Mouse (Mus musculus) MEL (cell line): ENCODE data around the gene Mrpl22. TPM values are rescaled to one million over a fixed set of nuclear protein-coding genes. Genes with fewer than 3 reads are reported as not detected.

ENCODE experiments used
- DNase-seq: peaks from one replicate; pipeline ENCODE4 v3.0.0; 2011; ENCODE audit warnings: low read depth, low spot score
- H3K27ac ChIP-seq: 2 replicates; pipeline ENCODE4 v1.5.1; 2012; ENCODE audit warnings: low read depth, mild to moderate bottlenecking, control low read depth, low read length, moderate library complexity; ENCODE audit not compliant: control insufficient read depth
- H3K27me3 ChIP-seq, 2 experiments: fragments of 150-350 bp in 1 of 2; sonication (generic) in 1 of 2; 2 replicates each; pipeline ENCODE4 v1.6.1; 2012; ENCODE audit warnings: low read length in 2 of 2, mild to moderate bottlenecking in 2 of 2, improper control_type of control experiment in 1 of 2, moderate library complexity in 1 of 2; ENCODE audit not compliant: insufficient read depth in 2 of 2, control insufficient read depth in 1 of 2
- H3K36me3 ChIP-seq, 2 experiments: 2 replicates each; pipeline ENCODE4 v1.6.1; 2012 to 2014; ENCODE audit warnings: low read length in 2 of 2, improper control_type of control experiment in 1 of 2, inconsistent platforms in 1 of 2, mild to moderate bottlenecking in 1 of 2; ENCODE audit not compliant: insufficient read depth in 2 of 2, control insufficient read depth in 1 of 2
- H3K4me1 ChIP-seq, 2 experiments: fragments of 150-350 bp in 1 of 2; sonication (generic) in 1 of 2; 2 replicates each; pipeline ENCODE4 v1.6.1; 2012; ENCODE audit warnings: low read length in 2 of 2, improper control_type of control experiment in 1 of 2, mild to moderate bottlenecking in 1 of 2; ENCODE audit not compliant: insufficient read depth in 2 of 2, control insufficient read depth in 1 of 2
- H3K4me3 ChIP-seq, 2 experiments: fragments of 150-350 bp in 1 of 2; sonication (generic) in 1 of 2; 2 replicates each; pipeline ENCODE4 v1.5.1; 2012; ENCODE audit warnings: low read depth in 2 of 2, low read length in 2 of 2, mild to moderate bottlenecking in 2 of 2, moderate library complexity in 2 of 2, control low read depth in 1 of 2, improper control_type of control experiment in 1 of 2; ENCODE audit not compliant: control insufficient read depth in 1 of 2, insufficient read depth in 1 of 2
- H3K79me2 ChIP-seq: 2 replicates; pipeline ENCODE4 v1.6.1; 2012; ENCODE audit warnings: mild to moderate bottlenecking, low read length, moderate library complexity; ENCODE audit not compliant: control insufficient read depth, poor library complexity, insufficient read depth
- H3K9ac ChIP-seq: 2 replicates; pipeline ENCODE4 v1.6.1; 2012; ENCODE audit warnings: low read depth, mild to moderate bottlenecking, control low read depth, low read length, moderate library complexity; ENCODE audit not compliant: control insufficient read depth, poor library complexity, severe bottlenecking
- H3K9me3 ChIP-seq: fragments of 150-350 bp; sonication (generic); replicated peaks from 2 replicates; pipeline ENCODE4 v1.6.1; 2012; ENCODE audit warnings: mild to moderate bottlenecking, low read length, improper control_type of control experiment, moderate library complexity; ENCODE audit not compliant: insufficient read depth
- BHLHE40 ChIP-seq: IDR thresholded peaks from 2 replicates; pipeline ENCODE4 v1.6.1; 2012; ENCODE audit warnings: low read depth, mild to moderate bottlenecking, inconsistent platforms, low read length, improper control_type of control experiment, borderline replicate concordance
- CHD1 ChIP-seq: IDR thresholded peaks from 2 replicates; pipeline ENCODE4 v1.6.1; 2012; ENCODE audit warnings: low read depth, mild to moderate bottlenecking, inconsistent platforms, low read length, improper control_type of control experiment
- CHD2 ChIP-seq: IDR thresholded peaks from 2 replicates; pipeline ENCODE4 v1.6.1; 2011; ENCODE audit warnings: low read length, improper control_type of control experiment
- ELF1 ChIP-seq: IDR thresholded peaks from 2 replicates; pipeline ENCODE4 v1.6.1; 2014; ENCODE audit warnings: low read depth, mild to moderate bottlenecking, inconsistent platforms, low read length, improper control_type of control experiment, moderate library complexity
- EP300 ChIP-seq, 2 experiments: IDR thresholded peaks; 2 replicates each; pipeline ENCODE4 v1.6.1; 2011; ENCODE audit warnings: improper control_type of control experiment in 2 of 2, low read length in 2 of 2, low read depth in 1 of 2, mild to moderate bottlenecking in 1 of 2
- ETS1 ChIP-seq: IDR thresholded peaks from 2 replicates; pipeline ENCODE4 v1.6.1; 2012; ENCODE audit warnings: low read depth, mild to moderate bottlenecking, inconsistent platforms, low read length, improper control_type of control experiment, moderate library complexity
- GABPA ChIP-seq: IDR thresholded peaks from 2 replicates; pipeline ENCODE4 v1.6.1; 2012; ENCODE audit warnings: low read depth, mild to moderate bottlenecking, inconsistent platforms, low read length, improper control_type of control experiment, moderate library complexity
- GATA1 ChIP-seq: IDR thresholded peaks from 2 replicates; pipeline ENCODE4 v1.6.1; 2011; ENCODE audit warnings: low read depth, low read length, improper control_type of control experiment
- HCFC1 ChIP-seq: IDR thresholded peaks from 2 replicates; pipeline ENCODE4 v1.6.1; 2012; ENCODE audit warnings: low read depth, mild to moderate bottlenecking, inconsistent platforms, low read length, improper control_type of control experiment, moderate library complexity
- MAFK ChIP-seq: IDR thresholded peaks from 2 replicates; pipeline ENCODE4 v1.6.1; 2011; ENCODE audit warnings: low read depth, mild to moderate bottlenecking, low read length, improper control_type of control experiment, borderline replicate concordance
- MAX ChIP-seq: IDR thresholded peaks from 2 replicates; pipeline ENCODE4 v1.6.1; 2011; ENCODE audit warnings: low read length, improper control_type of control experiment
- MAZ ChIP-seq: IDR thresholded peaks from 2 replicates; pipeline ENCODE4 v1.6.1; 2012; ENCODE audit warnings: low read depth, mild to moderate bottlenecking, inconsistent platforms, low read length, improper control_type of control experiment
- MEF2A ChIP-seq: IDR thresholded peaks from 2 replicates; pipeline ENCODE4 v1.6.1; 2014; ENCODE audit warnings: low read depth, mild to moderate bottlenecking, inconsistent platforms, low read length, improper control_type of control experiment; ENCODE audit not compliant: poor library complexity, insufficient replicate concordance, severe bottlenecking; ENCODE audit errors: extremely low read depth
- MXI1 ChIP-seq: IDR thresholded peaks from 2 replicates; pipeline ENCODE4 v1.6.1; 2011; ENCODE audit warnings: mild to moderate bottlenecking, low read depth, low read length, improper control_type of control experiment
- MYB ChIP-seq: IDR thresholded peaks from 2 replicates; pipeline ENCODE4 v1.6.1; 2011; ENCODE audit warnings: mild to moderate bottlenecking, low read depth, low read length, improper control_type of control experiment
- MYC ChIP-seq: IDR thresholded peaks from 2 replicates; pipeline ENCODE4 v1.6.1; 2011; ENCODE audit warnings: low read depth, mild to moderate bottlenecking, low read length, improper control_type of control experiment, moderate library complexity
- NELFE ChIP-seq: IDR thresholded peaks from 2 replicates; pipeline ENCODE4 v1.6.1; 2011; ENCODE audit warnings: low read depth, low read length, improper control_type of control experiment
- NRF1 ChIP-seq: IDR thresholded peaks from 2 replicates; pipeline ENCODE4 v1.6.1; 2014; ENCODE audit warnings: low read depth, mild to moderate bottlenecking, inconsistent platforms, low read length, improper control_type of control experiment, moderate library complexity; ENCODE audit not compliant: poor library complexity, insufficient read depth, severe bottlenecking
- POLR2A ChIP-seq, 2 experiments: IDR thresholded peaks; 2 replicates each; pipeline ENCODE4 v1.6.1; 2011 to 2012; ENCODE audit warnings: low read length in 2 of 2, mild to moderate bottlenecking in 2 of 2, control low read depth in 1 of 2, improper control_type of control experiment in 1 of 2, low read depth in 1 of 2, moderate library complexity in 1 of 2; ENCODE audit not compliant: control insufficient read depth in 1 of 2, insufficient read depth in 1 of 2, poor library complexity in 1 of 2
- POLR2AphosphoS2 ChIP-seq: IDR thresholded peaks from 2 replicates; pipeline ENCODE4 v1.6.1; 2011; ENCODE audit warnings: low read length, improper control_type of control experiment
- POLR2AphosphoS5 ChIP-seq: IDR thresholded peaks from 2 replicates; pipeline ENCODE4 v1.6.1; 2012; ENCODE audit warnings: low read depth, borderline replicate concordance, mild to moderate bottlenecking, inconsistent platforms, low read length, moderate library complexity, mixed read lengths
- RAD21 ChIP-seq: IDR thresholded peaks from 2 replicates; pipeline ENCODE4 v1.6.1; 2011; ENCODE audit warnings: mild to moderate bottlenecking, low read depth, low read length, improper control_type of control experiment
- SIN3A ChIP-seq: IDR thresholded peaks from 2 replicates; pipeline ENCODE4 v1.6.1; 2012; ENCODE audit warnings: low read length, improper control_type of control experiment, inconsistent platforms
- SMC3 ChIP-seq: IDR thresholded peaks from 2 replicates; pipeline ENCODE4 v1.6.1; 2011; ENCODE audit warnings: low read depth, low read length, improper control_type of control experiment
- TBP ChIP-seq: IDR thresholded peaks from 2 replicates; pipeline ENCODE4 v1.8.0; 2011; ENCODE audit warnings: low read depth, low read length, improper control_type of control experiment
- TCF12 ChIP-seq: IDR thresholded peaks from 2 replicates; pipeline ENCODE4 v1.6.1; 2014; ENCODE audit warnings: low read depth, mild to moderate bottlenecking, inconsistent platforms, low read length, improper control_type of control experiment, moderate library complexity
- USF2 ChIP-seq, 2 experiments: IDR thresholded peaks; 2 replicates each; pipeline ENCODE4 v1.6.1; 2011 to 2012; ENCODE audit warnings: improper control_type of control experiment in 2 of 2, low read length in 2 of 2, borderline replicate concordance in 1 of 2, inconsistent platforms in 1 of 2, low read depth in 1 of 2, mild to moderate bottlenecking in 1 of 2; ENCODE audit not compliant: insufficient read depth in 1 of 2
- ZC3H11A ChIP-seq: IDR thresholded peaks from 2 replicates; pipeline ENCODE4 v1.6.1; 2012; ENCODE audit warnings: low read depth, mild to moderate bottlenecking, inconsistent platforms, low read length, improper control_type of control experiment
- polyA plus RNA-seq, 2 experiments: library from polyadenylated mRNA; stranded (reverse) in 1 of 2; unstranded in 1 of 2; fragments of >175 nt in 1 of 2; fragments of >200 nt in 1 of 2; gene quantifications; 2 replicates each; pipeline versions ENCODE4 v1.2.1 to v1.2.4; 2012; ENCODE audit warnings: low replicate concordance in 2 of 2, low read depth in 1 of 2; ENCODE audit not compliant: insufficient read length in 2 of 2, insufficient read depth in 1 of 2, missing spikeins in 1 of 2
- total RNA-seq: library from RNA; depleted of rRNA; stranded (reverse); fragments of 300-350 nt; gene quantifications from 2 replicates; pipeline ENCODE4 v1.2.3, GENCODE M21; 2012

Gene Mrpl22
- total and polyA plus RNA-seq, 3 experiments: 144 to 187 TPM; not detected in 1

GRCm38 (mm10) chr11:58211682-58212067, 40.2 kb downstream of the Mrpl22 start:
- Histone ChIP-seq H3K79me2 (peaks cover 2% of the 10 kb centered on the region; the same call in 1 of the 2 replicates), H3K4me3 (no peak overlapping the region), H3K27me3 (no peaks in the 10 kb centered on the region), H3K27ac (peak overlapping the region; percentile 15; the same call in 1 of the 2 replicates), H3K9me3 (no peaks in the 10 kb centered on the region), H3K9ac (peak overlapping the region; percentile 6; the same call in 1 of the 2 replicates), H3K4me1 (peaks cover 7 to 23% of the 10 kb centered on the region in 2 experiments), H3K36me3 (peaks cover 0 to 12% of the 10 kb centered on the region in 2 experiments; a peak in 2 of 4 replicates)
- TF ChIP-seq MXI1 (no peak), NELFE (no peak), GATA1 (no peak), MYB (no peak), MAZ (no peak), ELF1 (no peak), HCFC1 (no peak), SMC3 (no peak), POLR2A (IDR thresholded peaks at IDR 0.05; ENCODE audit: control insufficient read depth in 1 of 2, insufficient read depth in 1 of 2, low read depth in 1 of 2, low read length in 2 of 2, poor library complexity in 1 of 2) (no peak), CHD2 (no peak), CHD1 (no peak), POLR2AphosphoS2 (no peak), GABPA (no peak), EP300 (IDR thresholded peaks at IDR 0.05; ENCODE audit: low read depth in 1 of 2, low read length in 2 of 2) (no peak)
- DNase-seq: no peak

DNA sequence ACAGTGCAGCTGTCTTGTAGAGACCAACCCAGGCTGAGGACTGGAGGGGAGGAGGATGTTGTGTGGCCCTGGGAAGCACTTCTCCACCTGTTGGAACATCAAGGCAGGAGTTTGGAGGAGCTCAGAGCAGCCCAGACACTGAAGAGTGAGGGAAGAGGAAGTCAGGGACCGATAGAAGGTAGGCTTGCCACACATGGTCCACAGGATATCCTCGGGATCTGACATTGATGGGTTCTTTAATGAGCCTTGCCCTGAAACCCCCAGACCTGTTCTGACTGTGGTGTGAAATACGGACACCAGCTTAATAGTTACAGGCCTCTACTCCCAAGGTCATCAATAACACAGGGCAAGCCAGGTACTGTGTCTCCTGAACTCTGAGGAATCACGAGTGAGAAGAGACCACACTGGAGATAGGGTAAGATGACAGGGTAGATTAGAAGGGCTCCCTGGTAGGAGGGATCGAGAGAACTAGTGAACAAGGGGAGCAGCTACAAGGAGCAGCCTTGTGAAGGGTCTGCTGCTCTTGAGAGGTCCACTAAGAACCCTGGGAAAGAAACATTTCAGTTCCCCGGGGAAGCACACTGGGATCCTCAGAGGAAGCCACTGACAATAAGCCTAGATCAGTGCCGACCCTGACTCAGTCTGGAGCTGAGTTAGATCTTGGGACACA, 42.3 kb downstream of the Mrpl22 start:
- H3K4me1 ChIP-seq: peaks cover 7 to 37% of the 10 kb centered on the region in 2 experiments
- H3K27ac ChIP-seq: peak overlapping the region; percentile 84
- H3K4me3 ChIP-seq: peak overlapping the region; percentile 84 to 96
- DNase-seq: peak; percentile 80
- H3K36me3 ChIP-seq: peaks cover 0 to 23% of the 10 kb centered on the region in 2 experiments; a peak in 2 of 4 replicates
- H3K79me2 ChIP-seq: peaks cover 2% of the 10 kb centered on the region; the same call in 1 of the 2 replicates
- peak overlapping the region; percentile 88 for H3K9ac ChIP-seq
- no peaks in the 10 kb centered on the region for H3K9me3 ChIP-seq
- H3K27me3 ChIP-seq: no peaks in the 10 kb centered on the region
- TF ChIP-seq MYC (peak; percentile 55; the same call in 1 of the 2 replicates), USF2 (IDR thresholded peaks at IDR 0.05; ENCODE audit: borderline replicate concordance in 1 of 2, insufficient read depth in 1 of 2, low read depth in 1 of 2, low read length in 2 of 2) (no peak), HCFC1 (no peak; the same call in 1 of the 2 replicates), GATA1 (peak; percentile 59), RAD21 (no peak), TBP (peak; percentile 72), ELF1 (no peak), NELFE (peak; percentile 50), MEF2A (no peak), POLR2A (IDR thresholded peaks at IDR 0.05; ENCODE audit: control insufficient read depth in 1 of 2, insufficient read depth in 1 of 2, low read depth in 1 of 2, low read length in 2 of 2, poor library complexity in 1 of 2) (0 out of 4 replicates have a peak, but pooled peaks have one; percentile 28), ZC3H11A (no peak), POLR2AphosphoS5 (no peak), MAX (peak; percentile 51), EP300 (IDR thresholded peaks at IDR 0.05; ENCODE audit: low read depth in 1 of 2, low read length in 2 of 2) (peak; percentile 40 to 65; a peak in 2 of 4 replicates), NRF1 (no peak), GABPA (no peak), SMC3 (no peak), ETS1 (peak; percentile 49), TCF12 (0 out of 2 replicates have a peak, but pooled peaks have one; percentile 25), MAFK (no peak), POLR2AphosphoS2 (no peak), BHLHE40 (no peak), SIN3A (peak; percentile 54)
